In genomic region chr17:27639851-27640250, GRCm38 (mm10) we compare ENCODE assay signal across 27 mouse cellular contexts. TPM values are rescaled to one million over a fixed set of nuclear protein-coding genes. Genes with fewer than 3 reads are reported as not detected.
A peak's percentile ranks its signal among the peaks of the same experiment; 100 is the strongest.
DNase-seq lines count a peak whose midpoint lies in the region; ATAC-seq and TF ChIP-seq lines count a peak whose summit lies in the region.
"Not testable (repeated sequence)": the region's sequence is repeated elsewhere in the genome, so short reads cannot be mapped to it uniquely, and the experiment has no call there.
"Had no signal": no experiment of that assay in that cellular context is flagged by ENCODE, and none has a peak within 500 bp of the region (broad histone marks: within the 10 kb centered on the region; RNA-seq: fewer than 3 reads in every experiment).

No protein-coding gene starts in this region.

- not testable (repeated sequence) for H3K9me3 ChIP-seq in MEL (replicated peaks; ENCODE audit: insufficient read depth, low read length); forebrain, embryonic 11.5 days (ENCODE audit: control insufficient read depth, low read length); intestine, postnatal 0 days (ENCODE audit: control insufficient read depth); lung, embryonic 14.5 days (ENCODE audit: low read depth, low read length)

- not testable (repeated sequence) for TF ChIP-seq POLR2A in MEL (IDR thresholded peaks at IDR 0.05; ENCODE audit: control insufficient read depth in 1 of 2, insufficient read depth in 1 of 2, low read depth in 1 of 2, low read length in 2 of 2, poor library complexity in 1 of 2)

- intact Hi-C loops in left cerebral cortex, adult 2 months (cut with DNase I): loop anchor here (1.0 to 5.0 kb wide), 3 partner anchors 16 to 122 kb away; no protein-coding TSS in a partner anchor

- DNase-seq in MEL (ENCODE audit: low read depth, low spot score): peak; percentile 26
- DNase-seq in forebrain, embryonic 11.5 days (ENCODE audit: low spot score): peak; percentile 20
- not testable (repeated sequence) for DNase-seq in left cerebral cortex, adult 2 months (ENCODE audit: extremely low spot score in 1 of 2, low spot score in 2 of 2); lung, embryonic 14.5 days
- peak; percentile 50 for DNase-seq in thymus, postnatal 4 days

- not testable (repeated sequence) for H3K27me3 ChIP-seq in MEL (ENCODE audit: control insufficient read depth in 1 of 2, insufficient read depth in 2 of 2, low read length in 2 of 2); forebrain, embryonic 11.5 days (ENCODE audit: control insufficient read depth, insufficient read depth, low read length); intestine, postnatal 0 days (replicated peaks; ENCODE audit: control insufficient read depth, insufficient read depth, low read length); lung, embryonic 14.5 days (ENCODE audit: insufficient read depth, low read length)

- H3K9ac ChIP-seq in MEL (ENCODE audit: control insufficient read depth, low read depth, low read length, poor library complexity, severe bottlenecking); forebrain, embryonic 11.5 days (ENCODE audit: low read length); intestine, postnatal 0 days (ENCODE audit: low read depth, low read length); lung, embryonic 14.5 days: not testable (repeated sequence)

- not testable (repeated sequence) for H3K36me3 ChIP-seq in MEL (ENCODE audit: control insufficient read depth in 1 of 2, insufficient read depth in 2 of 2, low read length in 2 of 2); forebrain, embryonic 11.5 days (ENCODE audit: control insufficient read depth, insufficient read depth, low read length); intestine, postnatal 0 days (ENCODE audit: control insufficient read depth, insufficient read depth); lung, embryonic 14.5 days (ENCODE audit: insufficient read depth)

- H3K4me3 ChIP-seq in MEL (ENCODE audit: control insufficient read depth in 1 of 2, insufficient read depth in 1 of 2, low read depth in 2 of 2, low read length in 2 of 2); forebrain, embryonic 11.5 days (ENCODE audit: low read depth, low read length); intestine, postnatal 0 days (ENCODE audit: low read depth, low read length); left cerebral cortex, adult 2 months; lung, embryonic 14.5 days (ENCODE audit: low read depth, low read length): not testable (repeated sequence)

- TF ChIP-seq CTCF in MEL (IDR thresholded peaks at IDR 0.05 in 2 of 3, conservative IDR thresholded peaks at IDR 0.05 in 1 of 3; ENCODE audit: control insufficient read depth in 1 of 3, insufficient read depth in 1 of 3, low read depth in 2 of 3, low read length in 3 of 3, poor library complexity in 1 of 3, severe bottlenecking in 1 of 3): not testable (repeated sequence)
- peak; percentile 21 for TF ChIP-seq CTCF in intestine, postnatal 0 days (IDR thresholded peaks at IDR 0.05; ENCODE audit: low read depth)
- peak; percentile 30 for TF ChIP-seq CTCF in left cerebral cortex, adult 2 months (IDR thresholded peaks at IDR 0.05)
- TF ChIP-seq CTCF in lung, embryonic 14.5 days (IDR thresholded peaks at IDR 0.05; ENCODE audit: low read depth): 0 out of 2 replicates have a peak, but pooled peaks have one; percentile 2

- H3K4me2 ChIP-seq in forebrain, embryonic 11.5 days (ENCODE audit: low read depth, low read length, severe bottlenecking); intestine, postnatal 0 days (replicated peaks; ENCODE audit: low read depth); lung, embryonic 14.5 days: not testable (repeated sequence)

- not testable (repeated sequence) for ATAC-seq in forebrain, embryonic 11.5 days (replicated peaks; ENCODE audit: low FRiP score); intestine, postnatal 0 days; lung, embryonic 14.5 days (ENCODE audit: insufficient read depth)

- not testable (repeated sequence) for H3K79me2 ChIP-seq in MEL (ENCODE audit: control insufficient read depth, insufficient read depth, low read length, poor library complexity)

- not testable (repeated sequence) for TF ChIP-seq RAD21 in MEL (IDR thresholded peaks at IDR 0.05; ENCODE audit: low read depth, low read length)

- 94% methylated on average over 6 of the region's 6 CpGs for WGBS in forebrain, embryonic 11.5 days
- WGBS in intestine, postnatal 0 days: 90% methylated on average over 6 of the region's 6 CpGs
- WGBS in lung, embryonic 14.5 days: 86% methylated on average over 6 of the region's 6 CpGs

- not testable (repeated sequence) for TF ChIP-seq EP300 in MEL (IDR thresholded peaks at IDR 0.05; ENCODE audit: low read depth in 1 of 2, low read length in 2 of 2)

- not testable (repeated sequence) for H3K4me1 ChIP-seq in MEL (ENCODE audit: control insufficient read depth in 1 of 2, insufficient read depth in 2 of 2, low read length in 2 of 2); forebrain, embryonic 11.5 days (replicated peaks; ENCODE audit: control insufficient read depth, insufficient read depth, low read length); intestine, postnatal 0 days (replicated peaks; ENCODE audit: control insufficient read depth, insufficient read depth, low read length); lung, embryonic 14.5 days (ENCODE audit: insufficient read depth)

- H3K27ac ChIP-seq in MEL (ENCODE audit: control insufficient read depth, low read depth, low read length); forebrain, embryonic 11.5 days (ENCODE audit: low read depth, low read length); intestine, postnatal 0 days (ENCODE audit: low read depth, low read length); lung, embryonic 14.5 days (ENCODE audit: low read depth): not testable (repeated sequence)
- peak overlapping the region; percentile 89 for H3K27ac ChIP-seq in left cerebral cortex, adult 2 months

RNA-seq across cellular contexts. Expression of gene Rps10, which starts 3.4 kb away (rescaled TPM):
- total RNA-seq in MEL (2012; rRNA removed): 3,087 and 3,166 TPM in 2 replicates
- 1,000 to 10,000 TPM; 3,057 to 3,899 TPM for polyA plus RNA-seq in MEL (2012; ENCODE audit: insufficient read depth in 1 of 2, insufficient read length in 2 of 2, low read depth in 1 of 2, low replicate concordance in 2 of 2, missing spikeins in 1 of 2)
- 803 and 835 TPM in 2 replicates for polyA plus RNA-seq in forebrain, embryonic 11.5 days (2014; fragmentation: Nextera tagmentation; extraction: Ambion mirVana)
- polyA plus RNA-seq in intestine, postnatal 0 days (2015; fragmentation: Nextera tagmentation; extraction: Ambion mirVana): 591 and 603 TPM in 2 replicates
- total RNA-seq in left cerebral cortex, adult 2 months (2021): 100 to 1,000 TPM; 444 to 464 TPM
- polyA plus RNA-seq in lung, embryonic 14.5 days (2014; fragmentation: Nextera tagmentation; extraction: Ambion mirVana): 1,167 and 1,191 TPM in 2 replicates

RNA-seq across cellular contexts. Expression of gene RPS10-NUDT3, which starts 4.8 kb away (rescaled TPM):
- not detected in 2 replicates for total RNA-seq in MEL (2012; rRNA removed)
- 10 to 100 TPM in 1 of 2 experiments, not detected in 1; 37.3 TPM for polyA plus RNA-seq in MEL (2012; ENCODE audit: insufficient read depth in 1 of 2, insufficient read length in 2 of 2, low read depth in 1 of 2, low replicate concordance in 2 of 2, missing spikeins in 1 of 2)
- not detected in 2 replicates for polyA plus RNA-seq in forebrain, embryonic 11.5 days (2014; fragmentation: Nextera tagmentation; extraction: Ambion mirVana)
- polyA plus RNA-seq in intestine, postnatal 0 days (2015; fragmentation: Nextera tagmentation; extraction: Ambion mirVana): not detected in 2 replicates
- 1 to 10 TPM in 1 of 2 experiments, not detected in 1; 2.0 TPM for total RNA-seq in left cerebral cortex, adult 2 months (2021)
- not detected in 2 replicates for polyA plus RNA-seq in lung, embryonic 14.5 days (2014; fragmentation: Nextera tagmentation; extraction: Ambion mirVana)
- total RNA-seq: adrenal gland, adult 2 months; adrenal gland, postnatal 14 days; adrenal gland, postnatal 4 days; CH12.LX; forebrain, postnatal 0 days; G1E; gastrocnemius, postnatal 25 days; heart, postnatal 14 days; heart, postnatal 4 days; hindbrain, postnatal 0 days had no signal
- polyA plus RNA-seq: adrenal gland, adult 2 months; embryonic facial prominence, embryonic 11.5 days; embryonic facial prominence, embryonic 14.5 days; forebrain, embryonic 10.5 days; forebrain, embryonic 14.5 days; forebrain, postnatal 0 days; G1E; gonadal fat pad, adult 2 months; heart, embryonic 10.5 days; heart, embryonic 13.5 days; heart, embryonic 16.5 days; hindbrain, embryonic 11.5 days; hindbrain, embryonic 14.5 days; hindbrain, postnatal 0 days; inflammation-experienced regulatory T-cells, adult 6 months had no signal

RNA-seq across cellular contexts. Expression of gene Pacsin1, which starts 15.5 kb away (rescaled TPM):
- total RNA-seq in MEL (2012; rRNA removed): not detected in 2 replicates
- under 1 TPM in 1 of 2 experiments, not detected in 1; 0.17 TPM for polyA plus RNA-seq in MEL (2012; ENCODE audit: insufficient read depth in 1 of 2, insufficient read length in 2 of 2, low read depth in 1 of 2, low replicate concordance in 2 of 2, missing spikeins in 1 of 2)
- 4.7 and 5.3 TPM in 2 replicates for polyA plus RNA-seq in forebrain, embryonic 11.5 days (2014; fragmentation: Nextera tagmentation; extraction: Ambion mirVana)
- 1.2 and 1.4 TPM in 2 replicates for polyA plus RNA-seq in intestine, postnatal 0 days (2015; fragmentation: Nextera tagmentation; extraction: Ambion mirVana)
- 100 to 1,000 TPM; 436 to 459 TPM for total RNA-seq in left cerebral cortex, adult 2 months (2021)
- 0.39 and 0.60 TPM in 2 replicates for polyA plus RNA-seq in lung, embryonic 14.5 days (2014; fragmentation: Nextera tagmentation; extraction: Ambion mirVana)
- polyA plus RNA-seq: G1E had no signal

RNA-seq across cellular contexts. Expression of gene Nudt3, which starts 16.6 kb away (rescaled TPM):
- total RNA-seq in MEL (2012; rRNA removed): 93.8 and 96.5 TPM in 2 replicates
- 100 to 1,000 TPM in 1 of 2 experiments, 10 to 100 TPM in 1; 97.0 to 258 TPM for polyA plus RNA-seq in MEL (2012; ENCODE audit: insufficient read depth in 1 of 2, insufficient read length in 2 of 2, low read depth in 1 of 2, low replicate concordance in 2 of 2, missing spikeins in 1 of 2)
- 50.5 and 56.8 TPM in 2 replicates for polyA plus RNA-seq in forebrain, embryonic 11.5 days (2014; fragmentation: Nextera tagmentation; extraction: Ambion mirVana)
- 43.3 and 43.4 TPM in 2 replicates for polyA plus RNA-seq in intestine, postnatal 0 days (2015; fragmentation: Nextera tagmentation; extraction: Ambion mirVana)
- 100 to 1,000 TPM; 550 to 603 TPM for total RNA-seq in left cerebral cortex, adult 2 months (2021)
- 30.5 and 34.4 TPM in 2 replicates for polyA plus RNA-seq in lung, embryonic 14.5 days (2014; fragmentation: Nextera tagmentation; extraction: Ambion mirVana)
